Mouse (Mus musculus) embryonic facial prominence, embryonic 15.5 days (tissue): ENCODE data around the gene Mrpl46. TPM values are rescaled to one million over a fixed set of nuclear protein-coding genes. Genes with fewer than 3 reads are reported as not detected.

Source experiments
- ATAC-seq: fragments of 200-750 bp; cut with Nextera tagmentation; 2 replicates; pipeline ENCODE4 v1.8.0; 2017; ENCODE audit warnings: low read depth, moderate TSS enrichment; ENCODE audit not compliant: insufficient number of reproducible peaks, low FRiP score, low TSS enrichment
- H3K27ac ChIP-seq: fragments of 300-500 bp; sonication (generic); replicated peaks from 2 replicates; pipeline ENCODE4 v1.5.1; 2015; ENCODE audit warnings: mild to moderate bottlenecking, inconsistent platforms
- H3K27me3 ChIP-seq: fragments of 300-500 bp; sonication (generic); 2 replicates; pipeline ENCODE4 v1.6.1; 2015; ENCODE audit warnings: inconsistent platforms
- H3K36me3 ChIP-seq: fragments of 300-500 bp; sonication (generic); 2 replicates; pipeline ENCODE4 v1.6.1; 2015; ENCODE audit warnings: mild to moderate bottlenecking, inconsistent platforms
- H3K4me1 ChIP-seq: fragments of 300-500 bp; sonication (generic); 2 replicates; pipeline ENCODE4 v1.6.1; 2015; ENCODE audit warnings: inconsistent platforms
- H3K4me2 ChIP-seq: fragments of 300-500 bp; sonication (generic); replicated peaks from 2 replicates; pipeline ENCODE4 v1.6.1; 2015; ENCODE audit warnings: mild to moderate bottlenecking, inconsistent platforms
- H3K4me3 ChIP-seq: fragments of 300-500 bp; sonication (generic); replicated peaks from 2 replicates; pipeline ENCODE4 v1.5.1; 2015; ENCODE audit warnings: mild to moderate bottlenecking, inconsistent platforms
- H3K9ac ChIP-seq: fragments of 300-500 bp; sonication (generic); 2 replicates; pipeline ENCODE4 v1.6.1; 2015; ENCODE audit warnings: inconsistent platforms
- H3K9me3 ChIP-seq: fragments of 300-500 bp; sonication (generic); replicated peaks from 2 replicates; pipeline ENCODE4 v1.6.1; 2016; ENCODE audit warnings: inconsistent platforms
- whole genome bisulfite sequencing: fragments of 180-500 bp; shearing (Covaris S2); methylation state at CpG from one replicate; pipeline ENCODE4 v1.1.7; 2015; 5-methylcytosine and 5-hydroxymethylcytosine counted together
- polyA plus RNA-seq: library from polyadenylated mRNA; unstranded; fragments of >200 nt; fragmentation: Nextera tagmentation; extraction: Ambion mirVana; gene quantifications from 2 replicates; pipeline ENCODE4 v1.2.1, GENCODE M21; 2015

The Mrpl46 gene
- polyA plus RNA-seq, 1 experiment from 2014 or later, result 51.5 TPM

- H3K9ac ChIP-seq, result no peak overlapping the region
- H3K4me2 ChIP-seq, result no peak overlapping the region
- no peak overlapping the region for H3K4me3 ChIP-seq
- 0 out of 2 replicates have a peak, but pooled peaks cover 12% of the 10 kb centered on the region for H3K36me3 ChIP-seq
- ATAC-seq, result no peak
- 72% methylated on average over 3 of the region's 3 CpGs for WGBS
- no peaks in the 10 kb centered on the region for H3K9me3 ChIP-seq
- H3K27me3 ChIP-seq, result no peaks in the 10 kb centered on the region
- H3K4me1 ChIP-seq, result peaks cover 19% of the 10 kb centered on the region; the same call in 1 of the 2 replicates
- H3K27ac ChIP-seq, result no peak overlapping the region
These were observed 13.3 kb upstream of the Mrpl46 start for GRCm38 (mm10) chr7:78796624-78797023.

- Histone ChIP-seq H3K27me3 (no peaks in the 10 kb centered on the region), H3K4me2 (no peak overlapping the region), H3K36me3 (peaks cover 29% of the 10 kb centered on the region), H3K9ac (no peak overlapping the region), H3K4me1 (peaks cover 19% of the 10 kb centered on the region; the same call in 1 of the 2 replicates), H3K4me3 (no peak overlapping the region), H3K27ac (0 out of 2 replicates have a peak overlapping the region, but pooled peaks have one; percentile 5), H3K9me3 (no peaks in the 10 kb centered on the region)
- WGBS, result 47% methylated on average over 6 of the region's 6 CpGs
- ATAC-seq, result no peak
These were observed 11.3 kb upstream of the Mrpl46 start for GRCm38 (mm10) chr7:78794571-78795092.

GRCm38 (mm10) chr7:78793895-78794570, 10.7 kb upstream of the Mrpl46 start:
- ATAC-seq, result no peak

GRCm38 (mm10) chr7:78791359-78792222, 8.3 kb upstream of the Mrpl46 start:
- no peak overlapping the region for H3K9ac ChIP-seq
- 83% methylated on average over 15 of the region's 15 CpGs for WGBS
- peaks cover 16% of the 10 kb centered on the region; the same call in 1 of the 2 replicates for H3K4me1 ChIP-seq
- no peak overlapping the region for H3K27ac ChIP-seq
- no peaks in the 10 kb centered on the region for H3K27me3 ChIP-seq
- H3K4me3 ChIP-seq, result no peak overlapping the region
- H3K4me2 ChIP-seq, result no peak overlapping the region
- ATAC-seq, result no peak
- peaks cover 44% of the 10 kb centered on the region for H3K36me3 ChIP-seq
- no peaks in the 10 kb centered on the region for H3K9me3 ChIP-seq

More at GRCm38 (mm10) chr7:78793895-78794570, 10.7 kb upstream of the Mrpl46 start:
- no peaks in the 10 kb centered on the region for H3K9me3 ChIP-seq
- H3K36me3 ChIP-seq, result peaks cover 34% of the 10 kb centered on the region
- no peak overlapping the region for H3K4me3 ChIP-seq
- H3K4me1 ChIP-seq, result peaks cover 19% of the 10 kb centered on the region; the same call in 1 of the 2 replicates
- H3K4me2 ChIP-seq, result no peak overlapping the region
- 0 out of 2 replicates have a peak overlapping the region, but pooled peaks have one; percentile 5 for H3K27ac ChIP-seq
- WGBS, result 72% methylated on average over 13 of the region's 13 CpGs
- no peak overlapping the region for H3K9ac ChIP-seq
- no peaks in the 10 kb centered on the region for H3K27me3 ChIP-seq

- Histone ChIP-seq H3K36me3 (peaks cover 47% of the 10 kb centered on the region), H3K4me2 (no peak overlapping the region), H3K9me3 (no peaks in the 10 kb centered on the region), H3K9ac (no peak overlapping the region), H3K27me3 (no peaks in the 10 kb centered on the region), H3K4me1 (peaks cover 9% of the 10 kb centered on the region), H3K27ac (no peak overlapping the region), H3K4me3 (no peak overlapping the region)
- no peak for ATAC-seq
- 88% methylated on average over 12 of the region's 12 CpGs for WGBS
These were observed 4.6 kb upstream of the Mrpl46 start for GRCm38 (mm10) chr7:78787793-78788380.

GRCm38 (mm10) chr7:78785906-78786305, 2.6 kb upstream of the Mrpl46 start:
- Histone ChIP-seq H3K36me3 (peaks cover 33% of the 10 kb centered on the region), H3K4me1 (peaks cover 15% of the 10 kb centered on the region), H3K4me3 (no peak overlapping the region), H3K27me3 (no peaks in the 10 kb centered on the region), H3K9me3 (no peaks in the 10 kb centered on the region), H3K27ac (no peak overlapping the region), H3K4me2 (no peak overlapping the region), H3K9ac (no peak overlapping the region)
- no peak for ATAC-seq
- WGBS, result 75% methylated on average over 5 of the region's 5 CpGs

- ATAC-seq, result no peak
- 98% methylated on average over 5 of the region's 5 CpGs for WGBS
These were observed 4.6 kb downstream of the Mrpl46 start for GRCm38 (mm10) chr7:78778741-78779140.

GRCm38 (mm10) chr7:78770936-78771335, 12.4 kb downstream of the Mrpl46 start:
- Histone ChIP-seq H3K4me3 (no peak overlapping the region), H3K4me2 (no peak overlapping the region), H3K27me3 (no peaks in the 10 kb centered on the region), H3K36me3 (peaks cover 27% of the 10 kb centered on the region), H3K9ac (no peak overlapping the region), H3K9me3 (no peaks in the 10 kb centered on the region), H3K4me1 (no peaks in the 10 kb centered on the region), H3K27ac (no peak overlapping the region)
- no peak for ATAC-seq
- WGBS, result 87% methylated on average over 5 of the region's 5 CpGs

More at GRCm38 (mm10) chr7:78778741-78779140, 4.6 kb downstream of the Mrpl46 start:
- Histone ChIP-seq H3K9ac (no peak overlapping the region), H3K4me3 (no peak overlapping the region), H3K36me3 (peaks cover 62% of the 10 kb centered on the region), H3K27me3 (no peaks in the 10 kb centered on the region), H3K4me1 (peaks cover 8% of the 10 kb centered on the region), H3K4me2 (no peak overlapping the region), H3K27ac (no peak overlapping the region), H3K9me3 (no peaks in the 10 kb centered on the region)

- H3K4me1 ChIP-seq, result no peaks in the 10 kb centered on the region
- 52% methylated on average over 7 of the region's 7 CpGs for WGBS
These were observed 14.2 kb downstream of the Mrpl46 start for GRCm38 (mm10) chr7:78769075-78769652.

GRCm38 (mm10) chr7:78767929-78768531, 15.3 kb downstream of the Mrpl46 start:
- ATAC-seq, result no peak
- H3K4me1 ChIP-seq, result no peaks in the 10 kb centered on the region
- no peak overlapping the region for H3K4me3 ChIP-seq

More at GRCm38 (mm10) chr7:78769075-78769652, 14.2 kb downstream of the Mrpl46 start:
- Histone ChIP-seq H3K4me2 (no peak overlapping the region), H3K9ac (no peak overlapping the region), H3K9me3 (no peaks in the 10 kb centered on the region), H3K27ac (no peak overlapping the region; the same call in 1 of the 2 replicates), H3K27me3 (no peaks in the 10 kb centered on the region), H3K4me3 (no peak overlapping the region), H3K36me3 (0 out of 2 replicates have a peak, but pooled peaks cover 10% of the 10 kb centered on the region)
- no peak for ATAC-seq

More at GRCm38 (mm10) chr7:78767929-78768531, 15.3 kb downstream of the Mrpl46 start:
- H3K4me2 ChIP-seq, result no peak overlapping the region
- H3K27me3 ChIP-seq, result no peaks in the 10 kb centered on the region
- H3K36me3 ChIP-seq, result 0 out of 2 replicates have a peak, but pooled peaks cover 1% of the 10 kb centered on the region
- 86% methylated on average over 12 of the region's 12 CpGs for WGBS
- no peaks in the 10 kb centered on the region for H3K9me3 ChIP-seq
- H3K9ac ChIP-seq, result no peak overlapping the region
- no peak overlapping the region for H3K27ac ChIP-seq
